Mouse (Mus musculus): Measurements from ENCODE around the gene Tspan32. TPM values are rescaled to one million over a fixed set of nuclear protein-coding genes. Genes with fewer than 3 reads are reported as not detected.
A peak's percentile ranks its signal among the peaks of the same experiment; 100 is the strongest.

Tspan32 gene
- polyA plus RNA-seq, 1 experiment from 2014 or later = 0.14 TPM

- in situ Hi-C loops (cut with MboI; ENCODE audit: low pct_unique_long_range_greater_than_20kb) = loop anchor here (5.0 to 25.0 kb wide), 2 partner anchors 115 to 620 kb away; partner anchors contain the start of genes Ctsd and Gm49369
- no peaks in the 10 kb centered on the region for H3K27me3 ChIP-seq
- ATAC-seq (peak; percentile 74), DNase-seq (ENCODE audit: low read depth, low spot score) (no peak)
- no peak for TF ChIP-seq CTCF (IDR thresholded peaks at IDR 0.05)
- ChIA-PET POLR2A (interaction anchor here (1.3 to 2.9 kb wide), 5 partner anchors 45 to 79 kb away, joined by 3 to 15 read pairs (median 14); partner anchors contain the start of gene Cd81), CTCF (interaction anchor here (0.7 to 5.9 kb wide), 19 partner anchors 10 to 131 kb away, joined by 3 to 74 read pairs (median 5); partner anchors contain the start of gene Tssc4)
These were observed 2.9 kb downstream of the Tspan32 start for GRCm38 (mm10) chr7:143007599-143008369.

DNA sequence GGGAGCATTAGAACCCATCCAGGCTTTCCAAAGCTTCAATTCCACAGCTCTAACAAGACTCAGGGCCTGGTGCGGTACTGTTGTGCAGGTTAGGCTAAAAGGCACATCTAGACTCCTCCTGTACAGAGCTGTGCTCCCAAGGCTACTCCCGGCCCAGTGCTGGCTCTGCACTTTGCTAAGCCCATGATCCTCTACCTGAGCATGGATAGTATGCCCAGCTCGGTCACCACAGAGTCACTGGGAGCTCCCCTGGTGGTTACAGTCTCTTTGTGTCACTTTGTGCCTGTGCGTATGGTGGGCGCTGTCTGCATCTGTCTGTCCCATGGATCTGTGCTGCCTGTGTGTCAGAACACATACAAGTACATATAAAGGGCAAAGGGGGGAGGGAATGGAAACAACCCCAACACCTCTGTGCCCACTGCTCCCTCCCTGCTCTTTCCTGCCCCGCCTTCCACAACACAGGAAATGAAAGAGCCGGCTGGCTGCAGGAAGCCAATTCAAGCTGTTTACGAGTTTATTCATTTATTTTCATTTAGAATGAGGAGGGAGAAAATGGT lies 3.6 kb downstream of the Tspan32 start:
- in situ Hi-C loops (cut with MboI; ENCODE audit: low pct_unique_long_range_greater_than_20kb) = loop anchor here (5.0 to 25.0 kb wide), 2 partner anchors 116 to 621 kb away; partner anchors contain the start of genes Ctsd and Gm49369
- POLR2A ChIA-PET = interaction anchor here (0.9 to 2.9 kb wide), 6 partner anchors 44 to 78 kb away, joined by 3 to 15 read pairs (median 13); partner anchors contain the start of gene Cd81
- TF ChIP-seq CTCF (IDR thresholded peaks at IDR 0.05) = no peak
- CTCF ChIA-PET = interaction anchor here (0.7 to 5.9 kb wide), 15 partner anchors 9 to 131 kb away, joined by 3 to 74 read pairs (median 6); partner anchors contain the start of gene Tssc4
- ATAC-seq (no peak), DNase-seq (ENCODE audit: low read depth, low spot score) (no peak)
- no peaks in the 10 kb centered on the region for H3K27me3 ChIP-seq

DNA sequence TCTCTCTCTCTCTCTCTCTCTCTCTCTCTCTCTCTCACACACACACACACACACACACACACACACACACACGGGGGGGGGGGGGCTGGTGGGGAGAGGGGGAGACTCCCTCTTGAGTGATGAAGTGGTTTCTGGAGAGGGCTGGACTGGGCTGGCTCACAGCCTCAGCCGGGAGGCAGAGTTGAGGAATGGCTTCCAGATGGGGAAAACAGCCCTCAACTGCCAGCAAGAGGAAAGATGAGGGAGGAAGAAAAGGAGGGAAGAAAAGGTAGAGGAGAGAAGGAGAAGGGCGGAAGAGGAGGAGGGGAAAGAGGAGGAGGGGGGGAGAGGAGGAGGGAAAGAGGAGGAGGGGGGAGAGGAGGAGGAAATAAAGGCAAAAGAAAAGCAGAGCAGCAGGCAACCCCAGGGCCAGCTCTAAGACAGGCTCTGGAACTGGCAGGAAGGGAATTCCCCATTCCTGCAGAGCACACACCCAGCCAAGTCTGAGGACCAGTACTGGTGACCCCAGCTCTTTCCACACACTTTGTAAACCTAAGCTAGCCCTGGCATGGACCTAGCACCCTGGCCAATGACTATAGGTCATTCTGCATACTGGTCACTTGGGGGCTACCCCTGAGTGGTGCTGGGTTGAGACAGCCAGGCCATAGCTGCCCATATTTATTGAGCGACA lies 4.3 kb downstream of the Tspan32 start:
- POLR2A ChIA-PET = interaction anchor here (0.9 to 2.9 kb wide), 4 partner anchors 44 to 77 kb away, joined by 3 to 15 read pairs (median 14); partner anchors contain the start of gene Cd81
- no peak for TF ChIP-seq CTCF (IDR thresholded peaks at IDR 0.05)
- in situ Hi-C loops (cut with MboI; ENCODE audit: low pct_unique_long_range_greater_than_20kb) = loop anchor here (5.0 to 25.0 kb wide), 2 partner anchors 117 to 622 kb away; partner anchors contain the start of genes Ctsd and Gm49369
- no peak for ATAC-seq
- DNase-seq (ENCODE audit: low read depth, low spot score) = no peak
- no peaks in the 10 kb centered on the region for H3K27me3 ChIP-seq
- CTCF ChIA-PET = interaction anchor here (1.0 to 5.9 kb wide), 10 partner anchors 8 to 130 kb away, joined by 4 to 74 read pairs (median 7); partner anchors contain the start of gene Tssc4

GRCm38 (mm10) chr7:143009996-143010395 lies 5.2 kb downstream of the Tspan32 start:
- in situ Hi-C loops (cut with MboI; ENCODE audit: low pct_unique_long_range_greater_than_20kb) = loop anchor here (5.0 to 25.0 kb wide), 2 partner anchors 118 to 623 kb away; partner anchors contain the start of genes Ctsd and Gm49369
- TF ChIP-seq CTCF (IDR thresholded peaks at IDR 0.05) = no peak
- ATAC-seq = no peak
- DNase-seq (ENCODE audit: low read depth, low spot score) = no peak
- H3K27me3 ChIP-seq = no peaks in the 10 kb centered on the region
- ChIA-PET CTCF (interaction anchor here (5.9 kb wide), 1 partner anchor 77 kb away, joined by 74 read pairs; no protein-coding TSS in a partner anchor), POLR2A (no interaction called here)

GRCm38 (mm10) chr7:143011226-143011625 lies 6.4 kb downstream of the Tspan32 start:
- TF ChIP-seq CTCF (IDR thresholded peaks at IDR 0.05) = no peak
- H3K27me3 ChIP-seq = no peaks in the 10 kb centered on the region
- CTCF ChIA-PET = interaction anchor here (3.7 kb wide), 1 partner anchor 75 kb away, joined by 15 read pairs; no protein-coding TSS in a partner anchor
- POLR2A ChIA-PET = interaction anchor here (3.3 kb wide), 1 partner anchor 43 kb away, joined by 30 read pairs; the partner anchor contains the start of gene Cd81
- ATAC-seq (no peak), DNase-seq (ENCODE audit: low read depth, low spot score) (no peak)
- in situ Hi-C loops (cut with MboI; ENCODE audit: low pct_unique_long_range_greater_than_20kb) = loop anchor here (25.0 kb wide), 1 partner anchor 624 kb away; the partner anchor contains the start of genes Ctsd and Gm49369

- H3K27me3 ChIP-seq = no peaks in the 10 kb centered on the region
- ATAC-seq (peak; percentile 32), DNase-seq (ENCODE audit: low read depth, low spot score) (peak; percentile 62)
- TF ChIP-seq CTCF (IDR thresholded peaks at IDR 0.05) = no peak
- in situ Hi-C loops (cut with MboI; ENCODE audit: low pct_unique_long_range_greater_than_20kb) = loop anchor here (25.0 kb wide), 1 partner anchor 625 kb away; the partner anchor contains the start of genes Ctsd and Gm49369
- ChIA-PET POLR2A (interaction anchor here (3.3 kb wide), 1 partner anchor 41 kb away, joined by 30 read pairs; the partner anchor contains the start of gene Cd81), CTCF (interaction anchor here (1.2 to 3.7 kb wide), 2 partner anchors 56 to 74 kb away, joined by 3 to 15 read pairs; no protein-coding TSS in a partner anchor)
These were observed 7.5 kb downstream of the Tspan32 start for GRCm38 (mm10) chr7:143012230-143012875.

DNA sequence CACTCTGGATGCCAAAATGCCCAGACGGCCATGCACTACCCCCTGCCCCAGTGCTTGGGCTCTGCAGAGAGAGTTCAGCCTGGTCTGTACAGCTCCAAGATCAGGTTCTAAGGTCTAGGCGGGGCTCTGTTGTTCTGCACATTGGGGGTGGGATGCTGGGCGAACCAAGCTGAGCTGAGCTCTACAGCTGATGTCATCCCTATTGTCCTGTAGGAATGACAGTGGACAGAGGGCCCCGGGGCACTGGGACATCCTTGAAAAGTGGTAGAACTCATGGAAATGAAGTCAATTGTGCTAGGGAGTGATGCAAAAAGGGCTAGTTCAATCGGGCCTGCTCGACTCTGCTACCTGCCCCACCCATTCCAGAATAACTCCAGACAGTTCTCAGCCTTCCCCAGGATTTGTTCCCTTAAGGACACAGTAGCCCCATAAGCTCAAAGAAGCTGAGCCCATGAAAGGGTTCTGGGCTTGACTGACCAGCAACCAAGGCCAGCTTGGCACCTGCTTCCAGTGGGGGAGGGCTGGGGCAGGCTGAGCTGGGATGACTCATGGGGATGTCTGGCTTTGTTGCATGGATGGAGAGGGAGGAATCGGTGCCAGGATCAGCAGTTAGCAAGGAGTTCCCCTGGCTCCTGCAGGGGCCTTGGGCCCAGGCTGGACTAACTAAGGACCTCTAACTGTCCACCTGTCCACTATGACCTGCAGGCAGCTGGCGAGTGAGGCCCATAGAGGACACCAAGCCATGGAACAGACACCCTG lies 8.8 kb downstream of the Tspan32 start:
- H3K27me3 ChIP-seq = no peaks in the 10 kb centered on the region
- POLR2A ChIA-PET = interaction anchor here (0.6 to 3.3 kb wide), 4 partner anchors 18 to 944 kb away, joined by 3 to 30 read pairs (median 4); partner anchors contain the start of gene Cd81
- TF ChIP-seq CTCF (IDR thresholded peaks at IDR 0.05) = no peak
- in situ Hi-C loops (cut with MboI; ENCODE audit: low pct_unique_long_range_greater_than_20kb) = loop anchor here (25.0 kb wide), 1 partner anchor 626 kb away; the partner anchor contains the start of genes Ctsd and Gm49369
- DNase-seq (ENCODE audit: low read depth, low spot score) (peak; percentile 93), ATAC-seq (peak; percentile 58)
- CTCF ChIA-PET = interaction anchor here (0.7 to 3.7 kb wide), 10 partner anchors 16 to 80 kb away, joined by 3 to 15 read pairs (median 3); partner anchors contain the start of genes Cd81 and Trpm5
